Mouse (Mus musculus): ENCODE data around the gene Celf2. TPM values are rescaled to one million over a fixed set of nuclear protein-coding genes. Genes with fewer than 3 reads are reported as not detected.

The Celf2 gene
- polyA plus RNA-seq, 1 experiment from 2014 or later = 12.3 TPM

GRCm38 (mm10) chr2:7160108-7160507, 349.3 kb downstream of the Celf2 start:
- Histone ChIP-seq H3K9me3 (ENCODE audit: control insufficient read depth, low read length) (no peaks in the 10 kb centered on the region), H3K4me2 (replicated peaks; ENCODE audit: low read depth, low read length) (no peak overlapping the region), H3K4me3 (ENCODE audit: low read length) (no peak overlapping the region), H3K9ac (ENCODE audit: low read depth, low read length) (no peak overlapping the region), H3K4me1 (ENCODE audit: control insufficient read depth, insufficient read depth, low read length) (no peaks in the 10 kb centered on the region), H3K27ac (ENCODE audit: low read depth, low read length) (no peak overlapping the region), H3K36me3 (ENCODE audit: control insufficient read depth, insufficient read depth, low read length) (no peaks in the 10 kb centered on the region), H3K27me3 (ENCODE audit: control insufficient read depth, insufficient read depth, low read length) (no peaks in the 10 kb centered on the region; the same call in 1 of the 2 replicates)
- WGBS = 62% methylated on average over 6 of the region's 6 CpGs
- ATAC-seq (ENCODE audit: low FRiP score, low TSS enrichment) = no peak

GRCm38 (mm10) chr2:7147303-7147702, 362.1 kb downstream of the Celf2 start:
- H3K4me3 ChIP-seq (ENCODE audit: low read length) = no peak overlapping the region
- no peak for ATAC-seq (ENCODE audit: low FRiP score, low TSS enrichment)
- WGBS = 86% methylated on average over 3 of the region's 3 CpGs

GRCm38 (mm10) chr2:7145541-7146043, 363.8 kb downstream of the Celf2 start:
- no peaks in the 10 kb centered on the region for H3K9me3 ChIP-seq (ENCODE audit: control insufficient read depth, low read length)
- H3K36me3 ChIP-seq (ENCODE audit: control insufficient read depth, insufficient read depth, low read length) = no peaks in the 10 kb centered on the region
- WGBS = 84% methylated on average over 4 of the region's 4 CpGs
- H3K27ac ChIP-seq (ENCODE audit: low read depth, low read length) = no peak overlapping the region
- no peak for ATAC-seq (ENCODE audit: low FRiP score, low TSS enrichment)
- H3K27me3 ChIP-seq (ENCODE audit: control insufficient read depth, insufficient read depth, low read length) = no peaks in the 10 kb centered on the region
- no peak overlapping the region for H3K9ac ChIP-seq (ENCODE audit: low read depth, low read length)
- no peaks in the 10 kb centered on the region for H3K4me1 ChIP-seq (ENCODE audit: control insufficient read depth, insufficient read depth, low read length)
- no peak overlapping the region for H3K4me3 ChIP-seq (ENCODE audit: low read length)
- H3K4me2 ChIP-seq (replicated peaks; ENCODE audit: low read depth, low read length) = no peak overlapping the region

More at GRCm38 (mm10) chr2:7147303-7147702, 362.1 kb downstream of the Celf2 start:
- Histone ChIP-seq H3K4me1 (ENCODE audit: control insufficient read depth, insufficient read depth, low read length) (no peaks in the 10 kb centered on the region), H3K4me2 (replicated peaks; ENCODE audit: low read depth, low read length) (no peak overlapping the region), H3K27ac (ENCODE audit: low read depth, low read length) (no peak overlapping the region), H3K27me3 (ENCODE audit: control insufficient read depth, insufficient read depth, low read length) (no peaks in the 10 kb centered on the region), H3K9ac (ENCODE audit: low read depth, low read length) (no peak overlapping the region), H3K36me3 (ENCODE audit: control insufficient read depth, insufficient read depth, low read length) (no peaks in the 10 kb centered on the region), H3K9me3 (ENCODE audit: control insufficient read depth, low read length) (no peaks in the 10 kb centered on the region)

- H3K27me3 ChIP-seq (ENCODE audit: control insufficient read depth, insufficient read depth, low read length) = no peaks in the 10 kb centered on the region
- H3K4me2 ChIP-seq (replicated peaks; ENCODE audit: low read depth, low read length) = no peak overlapping the region
- WGBS = 90% methylated on average over 1 of the region's 1 CpGs
- no peaks in the 10 kb centered on the region for H3K4me1 ChIP-seq (ENCODE audit: control insufficient read depth, insufficient read depth, low read length)
- H3K9me3 ChIP-seq (ENCODE audit: control insufficient read depth, low read length) = no peaks in the 10 kb centered on the region
- no peak overlapping the region for H3K9ac ChIP-seq (ENCODE audit: low read depth, low read length)
- H3K4me3 ChIP-seq (ENCODE audit: low read length) = no peak overlapping the region
- no peaks in the 10 kb centered on the region for H3K36me3 ChIP-seq (ENCODE audit: control insufficient read depth, insufficient read depth, low read length)
- ATAC-seq (ENCODE audit: low FRiP score, low TSS enrichment) = no peak
- H3K27ac ChIP-seq (ENCODE audit: low read depth, low read length) = no peak overlapping the region
These were observed 364.5 kb downstream of the Celf2 start for GRCm38 (mm10) chr2:7144871-7145270.

GRCm38 (mm10) chr2:7123366-7123765, 386.0 kb downstream of the Celf2 start:
- Histone ChIP-seq H3K9ac (ENCODE audit: low read depth, low read length) (no peak overlapping the region), H3K4me1 (ENCODE audit: control insufficient read depth, insufficient read depth, low read length) (no peaks in the 10 kb centered on the region), H3K27me3 (ENCODE audit: control insufficient read depth, insufficient read depth, low read length) (no peaks in the 10 kb centered on the region), H3K4me2 (replicated peaks; ENCODE audit: low read depth, low read length) (no peak overlapping the region), H3K27ac (ENCODE audit: low read depth, low read length) (no peak overlapping the region), H3K4me3 (ENCODE audit: low read length) (no peak overlapping the region), H3K36me3 (ENCODE audit: control insufficient read depth, insufficient read depth, low read length) (no peaks in the 10 kb centered on the region), H3K9me3 (ENCODE audit: control insufficient read depth, low read length) (no peaks in the 10 kb centered on the region)
- ATAC-seq (ENCODE audit: low FRiP score, low TSS enrichment) = no peak
- WGBS = 84% methylated on average over 2 of the region's 2 CpGs

GRCm38 (mm10) chr2:7115801-7116200, 393.6 kb downstream of the Celf2 start:
- no peaks in the 10 kb centered on the region for H3K27me3 ChIP-seq (ENCODE audit: control insufficient read depth, insufficient read depth, low read length)
- 0 out of 2 replicates have a peak, but pooled peaks cover 2% of the 10 kb centered on the region for H3K4me1 ChIP-seq (ENCODE audit: control insufficient read depth, insufficient read depth, low read length)
- no peak overlapping the region for H3K4me3 ChIP-seq (ENCODE audit: low read length)
- no peaks in the 10 kb centered on the region for H3K9me3 ChIP-seq (ENCODE audit: control insufficient read depth, low read length)
- no peaks in the 10 kb centered on the region for H3K36me3 ChIP-seq (ENCODE audit: control insufficient read depth, insufficient read depth, low read length)
- 13% methylated on average over 2 of the region's 2 CpGs for WGBS
- no peak overlapping the region for H3K27ac ChIP-seq (ENCODE audit: low read depth, low read length)
- no peak overlapping the region for H3K4me2 ChIP-seq (replicated peaks; ENCODE audit: low read depth, low read length)
- ATAC-seq (ENCODE audit: low FRiP score, low TSS enrichment) = peak; percentile 92
- H3K9ac ChIP-seq (ENCODE audit: low read depth, low read length) = no peak overlapping the region

GRCm38 (mm10) chr2:7115161-7115560, 394.2 kb downstream of the Celf2 start:
- H3K9ac ChIP-seq (ENCODE audit: low read depth, low read length) = no peak overlapping the region
- peak; percentile 90 for ATAC-seq (ENCODE audit: low FRiP score, low TSS enrichment)
- no peaks in the 10 kb centered on the region for H3K36me3 ChIP-seq (ENCODE audit: control insufficient read depth, insufficient read depth, low read length)
- H3K9me3 ChIP-seq (ENCODE audit: control insufficient read depth, low read length) = no peaks in the 10 kb centered on the region
- no peak overlapping the region for H3K4me2 ChIP-seq (replicated peaks; ENCODE audit: low read depth, low read length)
- H3K4me1 ChIP-seq (ENCODE audit: control insufficient read depth, insufficient read depth, low read length) = 0 out of 2 replicates have a peak, but pooled peaks cover 2% of the 10 kb centered on the region
- WGBS = 41% methylated on average over 3 of the region's 3 CpGs
- H3K4me3 ChIP-seq (ENCODE audit: low read length) = no peak overlapping the region
- H3K27ac ChIP-seq (ENCODE audit: low read depth, low read length) = no peak overlapping the region
- H3K27me3 ChIP-seq (ENCODE audit: control insufficient read depth, insufficient read depth, low read length) = no peaks in the 10 kb centered on the region

GRCm38 (mm10) chr2:7113738-7114137, 395.6 kb downstream of the Celf2 start:
- no peaks in the 10 kb centered on the region for H3K9me3 ChIP-seq (ENCODE audit: control insufficient read depth, low read length)
- no peaks in the 10 kb centered on the region for H3K36me3 ChIP-seq (ENCODE audit: control insufficient read depth, insufficient read depth, low read length)
- no peak overlapping the region for H3K27ac ChIP-seq (ENCODE audit: low read depth, low read length)
- no peak overlapping the region for H3K4me2 ChIP-seq (replicated peaks; ENCODE audit: low read depth, low read length)
- WGBS = 72% methylated on average over 4 of the region's 4 CpGs
- no peak for ATAC-seq (ENCODE audit: low FRiP score, low TSS enrichment)
- no peak overlapping the region for H3K4me3 ChIP-seq (ENCODE audit: low read length)
- H3K9ac ChIP-seq (ENCODE audit: low read depth, low read length) = no peak overlapping the region
- no peaks in the 10 kb centered on the region for H3K27me3 ChIP-seq (ENCODE audit: control insufficient read depth, insufficient read depth, low read length)
- H3K4me1 ChIP-seq (ENCODE audit: control insufficient read depth, insufficient read depth, low read length) = 0 out of 2 replicates have a peak, but pooled peaks cover 2% of the 10 kb centered on the region

GRCm38 (mm10) chr2:7112156-7112813, 397.1 kb downstream of the Celf2 start:
- Histone ChIP-seq H3K4me1 (ENCODE audit: control insufficient read depth, insufficient read depth, low read length) (0 out of 2 replicates have a peak, but pooled peaks cover 2% of the 10 kb centered on the region), H3K4me3 (ENCODE audit: low read length) (no peak overlapping the region), H3K27ac (ENCODE audit: low read depth, low read length) (no peak overlapping the region), H3K27me3 (ENCODE audit: control insufficient read depth, insufficient read depth, low read length) (no peaks in the 10 kb centered on the region), H3K36me3 (ENCODE audit: control insufficient read depth, insufficient read depth, low read length) (no peaks in the 10 kb centered on the region), H3K9me3 (ENCODE audit: control insufficient read depth, low read length) (no peaks in the 10 kb centered on the region), H3K9ac (ENCODE audit: low read depth, low read length) (no peak overlapping the region), H3K4me2 (replicated peaks; ENCODE audit: low read depth, low read length) (no peak overlapping the region)
- ATAC-seq (ENCODE audit: low FRiP score, low TSS enrichment) = no peak
- WGBS = 51% methylated on average over 4 of the region's 4 CpGs

Measured in kidney, embryonic 14.5 days (tissue).